Mouse (Mus musculus) heart, adult 2 months (tissue): ENCODE data around the gene Aup1.

Experiments
- CTCF ChIP-seq: fragments of 200-600 bp; IDR thresholded peaks from 2 replicates; pipeline ENCODE4 v1.8.1; 2022; ENCODE audit warnings: antibody characterized with exemption, mild to moderate bottlenecking, moderate library complexity
- EP300 ChIP-seq: fragments of 200-500 bp; IDR thresholded peaks from 2 replicates; pipeline ENCODE4 v1.6.1; 2011; ENCODE audit warnings: low read depth, low read length, control low read depth; ENCODE audit not compliant: insufficient read depth
- POLR2A ChIP-seq: fragments of 200-500 bp; IDR thresholded peaks from 2 replicates; pipeline ENCODE4 v1.6.1; 2011; ENCODE audit warnings: mild to moderate bottlenecking, low read depth, low read length, control low read depth; ENCODE audit not compliant: insufficient read depth

- TF ChIP-seq EP300, result no peak
- TF ChIP-seq POLR2A, result no peak
- TF ChIP-seq CTCF, result no peak
These were observed 44.3 kb upstream of the Aup1 start for GRCm38 (mm10) chr6:83010010-83010409.
